Mouse (Mus musculus) bone marrow macrophage, adult 2 months (primary cell): ENCODE results near the gene Hmbs.

Source experiments
- CTCF ChIP-seq: IDR thresholded peaks from 2 replicates; pipeline ENCODE4 v1.5.1; 2012; ENCODE audit warnings: low read depth, mild to moderate bottlenecking, low read length, moderate library complexity
- POLR2A ChIP-seq: IDR thresholded peaks from 2 replicates; pipeline ENCODE4 v1.6.1; 2012; ENCODE audit warnings: mild to moderate bottlenecking, low read depth, low read length, borderline replicate concordance

GRCm38 (mm10) chr9:44348546-44348945 lies 4.5 kb upstream of the Hmbs start:
- TF ChIP-seq CTCF = no peak
- no peak for TF ChIP-seq POLR2A
